Mouse (Mus musculus) embryonic facial prominence, embryonic 15.5 days (tissue): ENCODE data around the gene Sv2c. TPM values are rescaled to one million over a fixed set of nuclear protein-coding genes. Genes with fewer than 3 reads are reported as not detected.
"Not testable (repeated sequence)": the region's sequence is repeated elsewhere in the genome, so short reads cannot be mapped to it uniquely, and the experiment has no call there.

Experiments
- ATAC-seq: fragments of 200-750 bp; cut with Nextera tagmentation; 2 replicates; pipeline ENCODE4 v1.8.0; 2017; ENCODE audit warnings: low read depth, moderate TSS enrichment; ENCODE audit not compliant: insufficient number of reproducible peaks, low FRiP score, low TSS enrichment
- H3K27ac ChIP-seq: fragments of 300-500 bp; sonication (generic); replicated peaks from 2 replicates; pipeline ENCODE4 v1.5.1; 2015; ENCODE audit warnings: mild to moderate bottlenecking, inconsistent platforms
- H3K27me3 ChIP-seq: fragments of 300-500 bp; sonication (generic); 2 replicates; pipeline ENCODE4 v1.6.1; 2015; ENCODE audit warnings: inconsistent platforms
- H3K36me3 ChIP-seq: fragments of 300-500 bp; sonication (generic); 2 replicates; pipeline ENCODE4 v1.6.1; 2015; ENCODE audit warnings: mild to moderate bottlenecking, inconsistent platforms
- H3K4me1 ChIP-seq: fragments of 300-500 bp; sonication (generic); 2 replicates; pipeline ENCODE4 v1.6.1; 2015; ENCODE audit warnings: inconsistent platforms
- H3K4me2 ChIP-seq: fragments of 300-500 bp; sonication (generic); replicated peaks from 2 replicates; pipeline ENCODE4 v1.6.1; 2015; ENCODE audit warnings: mild to moderate bottlenecking, inconsistent platforms
- H3K4me3 ChIP-seq: fragments of 300-500 bp; sonication (generic); replicated peaks from 2 replicates; pipeline ENCODE4 v1.5.1; 2015; ENCODE audit warnings: mild to moderate bottlenecking, inconsistent platforms
- H3K9ac ChIP-seq: fragments of 300-500 bp; sonication (generic); 2 replicates; pipeline ENCODE4 v1.6.1; 2015; ENCODE audit warnings: inconsistent platforms
- H3K9me3 ChIP-seq: fragments of 300-500 bp; sonication (generic); replicated peaks from 2 replicates; pipeline ENCODE4 v1.6.1; 2016; ENCODE audit warnings: inconsistent platforms
- WGBS: fragments of 180-500 bp; shearing (Covaris S2); methylation state at CpG from one replicate; pipeline ENCODE4 v1.1.7; 2015; 5-methylcytosine and 5-hydroxymethylcytosine counted together
- polyA plus RNA-seq: library from polyadenylated mRNA; unstranded; fragments of >200 nt; fragmentation: Nextera tagmentation; extraction: Ambion mirVana; gene quantifications from 2 replicates; pipeline ENCODE4 v1.2.1, GENCODE M21; 2015

Sv2c gene
- polyA plus RNA-seq, 1 experiment from 2014 or later = 2.0 TPM

DNA sequence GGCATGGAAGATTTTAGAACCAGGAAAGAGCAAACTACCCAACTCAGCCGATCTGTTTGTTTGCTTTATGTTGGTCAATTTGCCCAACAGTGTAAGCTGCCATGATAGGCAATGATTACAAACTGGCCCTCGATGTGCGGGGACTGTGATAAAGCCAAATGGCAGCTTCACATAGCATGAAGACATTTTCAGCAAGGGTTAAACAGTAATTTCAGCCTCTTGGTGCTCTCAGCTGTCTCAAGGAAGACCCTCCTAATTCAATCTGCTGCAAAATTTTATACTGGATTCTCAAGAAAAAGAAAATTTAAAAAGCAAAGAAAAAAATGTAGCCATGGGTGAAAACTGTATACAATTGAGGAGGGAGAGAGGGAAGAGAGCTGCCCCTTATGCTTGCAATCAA is 3.3 kb downstream of the Sv2c start:
- H3K9me3 ChIP-seq = no peaks in the 10 kb centered on the region
- no peak overlapping the region for H3K9ac ChIP-seq
- peaks cover 61% of the 10 kb centered on the region for H3K27me3 ChIP-seq
- H3K4me2 ChIP-seq = no peak overlapping the region
- peaks cover 30% of the 10 kb centered on the region for H3K4me1 ChIP-seq
- no peak overlapping the region for H3K27ac ChIP-seq
- ATAC-seq = no peak
- 79% methylated on average over 3 of the region's 3 CpGs for WGBS
- H3K4me3 ChIP-seq = no peak overlapping the region
- H3K36me3 ChIP-seq = no peaks in the 10 kb centered on the region

DNA sequence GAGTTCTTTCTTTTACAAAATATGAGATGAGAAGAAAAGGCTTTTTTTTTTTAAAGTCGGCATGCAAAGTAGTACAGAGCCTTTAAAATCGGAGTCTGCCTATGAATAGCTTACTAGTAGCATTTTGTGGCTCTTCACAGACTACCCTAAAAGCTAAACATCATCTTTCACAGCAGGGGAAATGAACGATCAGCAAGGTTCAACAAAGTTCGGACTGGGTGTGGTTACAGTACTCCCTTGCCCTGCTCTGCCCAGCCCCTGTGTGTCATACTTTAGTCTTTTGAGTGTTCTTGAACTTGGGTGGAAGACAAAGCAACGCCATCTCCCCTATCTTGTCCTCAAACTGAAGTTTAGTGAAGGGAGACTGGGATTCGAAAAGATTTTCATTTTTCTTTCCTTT is 5.7 kb downstream of the Sv2c start:
- ATAC-seq = no peak
- Histone ChIP-seq H3K36me3 (no peaks in the 10 kb centered on the region), H3K27me3 (peaks cover 38% of the 10 kb centered on the region), H3K9me3 (no peaks in the 10 kb centered on the region), H3K4me2 (no peak overlapping the region), H3K9ac (no peak overlapping the region), H3K27ac (no peak overlapping the region), H3K4me1 (peaks cover 12% of the 10 kb centered on the region), H3K4me3 (no peak overlapping the region)
- 67% methylated on average over 6 of the region's 6 CpGs for WGBS

DNA sequence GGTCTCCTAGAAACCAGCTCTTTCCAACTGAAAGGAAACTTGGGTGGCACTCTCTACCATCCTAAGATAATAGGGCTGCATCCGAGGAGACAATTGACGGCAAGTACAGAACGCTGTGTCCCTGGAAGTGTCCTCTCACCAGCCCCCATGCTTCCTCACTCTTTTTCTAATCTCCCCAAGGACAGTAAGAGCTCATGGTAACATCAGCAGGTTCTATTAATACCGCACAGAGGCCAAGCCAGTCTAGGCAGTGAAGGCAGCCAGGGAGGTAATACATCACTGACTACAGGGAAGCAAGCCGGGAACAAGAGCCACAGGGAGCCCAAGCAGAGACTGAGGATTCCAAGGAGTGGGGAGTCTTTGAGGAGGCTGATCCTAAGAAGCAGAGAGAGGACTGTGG is 7.4 kb downstream of the Sv2c start:
- no peak for ATAC-seq
- no peak overlapping the region for H3K4me3 ChIP-seq
- H3K9ac ChIP-seq = no peak overlapping the region
- H3K4me2 ChIP-seq = no peak overlapping the region
- no peaks in the 10 kb centered on the region for H3K36me3 ChIP-seq
- H3K27me3 ChIP-seq = peaks cover 21% of the 10 kb centered on the region
- no peaks in the 10 kb centered on the region for H3K4me1 ChIP-seq
- 74% methylated on average over 5 of the region's 5 CpGs for WGBS
- H3K9me3 ChIP-seq = no peaks in the 10 kb centered on the region
- no peak overlapping the region for H3K27ac ChIP-seq

GRCm38 (mm10) chr13:96112711-96113110 is 19.7 kb downstream of the Sv2c start:
- Histone ChIP-seq H3K4me2 (no peak overlapping the region), H3K27ac (no peak overlapping the region), H3K36me3 (no peaks in the 10 kb centered on the region), H3K4me1 (no peaks in the 10 kb centered on the region), H3K27me3 (no peaks in the 10 kb centered on the region), H3K9ac (no peak overlapping the region), H3K9me3 (no peaks in the 10 kb centered on the region), H3K4me3 (no peak overlapping the region)
- ATAC-seq = no peak
- 72% methylated on average over 2 of the region's 2 CpGs for WGBS

- no peak overlapping the region for H3K27ac ChIP-seq
- WGBS = 82% methylated on average over 3 of the region's 3 CpGs
- no peak for ATAC-seq
These were observed 21.6 kb downstream of the Sv2c start for GRCm38 (mm10) chr13:96110767-96111166.

DNA sequence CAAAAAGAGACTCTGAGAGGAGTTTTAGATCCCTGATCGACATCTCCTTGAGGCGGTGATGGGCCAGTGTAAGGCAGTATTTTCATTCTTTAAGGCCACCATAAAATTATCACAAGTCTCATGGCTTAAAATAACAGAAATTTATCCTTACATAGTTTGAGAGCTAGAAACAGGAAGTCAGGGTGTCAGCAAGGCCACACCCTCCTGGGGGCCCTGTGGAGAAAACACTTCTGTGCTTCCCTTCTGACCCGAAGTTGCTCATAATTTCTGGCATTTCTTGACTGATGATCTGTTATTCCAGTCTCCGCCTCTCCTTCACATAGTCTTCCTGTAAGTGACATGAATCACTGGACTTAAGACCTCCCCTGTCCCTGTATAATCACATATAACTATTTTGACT is 26.0 kb downstream of the Sv2c start:
- Histone ChIP-seq H3K36me3 (no peaks in the 10 kb centered on the region), H3K4me1 (no peaks in the 10 kb centered on the region), H3K9ac (no peak overlapping the region), H3K27ac (no peak overlapping the region), H3K27me3 (no peaks in the 10 kb centered on the region), H3K4me3 (no peak overlapping the region), H3K4me2 (no peak overlapping the region), H3K9me3 (no peaks in the 10 kb centered on the region)
- WGBS = 79% methylated on average over 4 of the region's 4 CpGs
- no peak for ATAC-seq

More at GRCm38 (mm10) chr13:96110767-96111166, 21.6 kb downstream of the Sv2c start:
- H3K4me3 ChIP-seq = no peak overlapping the region
- H3K27me3 ChIP-seq = no peaks in the 10 kb centered on the region
- no peaks in the 10 kb centered on the region for H3K36me3 ChIP-seq
- H3K4me2 ChIP-seq = no peak overlapping the region
- no peaks in the 10 kb centered on the region for H3K4me1 ChIP-seq
- no peaks in the 10 kb centered on the region for H3K9me3 ChIP-seq
- H3K9ac ChIP-seq = no peak overlapping the region

- H3K27ac ChIP-seq = no peak overlapping the region
- no peaks in the 10 kb centered on the region for H3K9me3 ChIP-seq
- no peak overlapping the region for H3K9ac ChIP-seq
- H3K27me3 ChIP-seq = no peaks in the 10 kb centered on the region
- no peak overlapping the region for H3K4me3 ChIP-seq
- no peaks in the 10 kb centered on the region for H3K36me3 ChIP-seq
- no peak for ATAC-seq
- 69% methylated on average over 4 of the region's 4 CpGs for WGBS
- no peaks in the 10 kb centered on the region for H3K4me1 ChIP-seq
- no peak overlapping the region for H3K4me2 ChIP-seq
These were observed 41.4 kb downstream of the Sv2c start for GRCm38 (mm10) chr13:96090929-96091328.

- Histone ChIP-seq H3K9me3 (no peaks in the 10 kb centered on the region), H3K4me1 (no peaks in the 10 kb centered on the region), H3K27me3 (no peaks in the 10 kb centered on the region), H3K36me3 (no peaks in the 10 kb centered on the region), H3K4me2 (no peak overlapping the region), H3K9ac (no peak overlapping the region), H3K27ac (no peak overlapping the region), H3K4me3 (no peak overlapping the region)
- no peak for ATAC-seq
- WGBS = 84% methylated on average over 7 of the region's 7 CpGs
These were observed 46.6 kb downstream of the Sv2c start for GRCm38 (mm10) chr13:96085581-96086302.

DNA sequence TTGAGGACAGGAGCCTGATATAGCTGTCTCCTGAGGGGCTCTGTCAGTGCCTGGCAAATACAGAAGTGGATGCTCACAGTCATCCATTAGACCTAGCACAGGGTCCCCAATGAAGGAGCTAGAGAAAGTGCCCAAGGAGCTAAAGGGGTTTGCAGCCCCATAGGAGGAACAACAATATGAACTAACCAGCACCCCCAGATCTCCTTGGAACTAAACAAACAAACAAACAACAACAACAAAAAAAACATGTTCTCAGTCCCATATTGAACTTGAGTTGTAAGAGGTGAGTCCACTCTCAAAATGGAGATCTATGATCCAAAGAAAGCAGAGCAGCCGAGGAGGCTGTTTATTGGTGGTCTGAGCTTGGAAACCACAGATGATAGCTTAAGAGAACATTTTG is 50.6 kb downstream of the Sv2c start, which contains the start of gene Gm17190:
TSS of gene Gm17190 (plus strand) at position 301 of the 400 bp plus-strand sequence.
- H3K4me3 ChIP-seq, H3K36me3 ChIP-seq, H3K27me3 ChIP-seq, H3K9me3 ChIP-seq, H3K4me2 ChIP-seq, H3K27ac ChIP-seq, H3K4me1 ChIP-seq, ATAC-seq, H3K9ac ChIP-seq: not testable (repeated sequence)
- WGBS = 94% methylated on average over 1 of the region's 1 CpGs

DNA sequence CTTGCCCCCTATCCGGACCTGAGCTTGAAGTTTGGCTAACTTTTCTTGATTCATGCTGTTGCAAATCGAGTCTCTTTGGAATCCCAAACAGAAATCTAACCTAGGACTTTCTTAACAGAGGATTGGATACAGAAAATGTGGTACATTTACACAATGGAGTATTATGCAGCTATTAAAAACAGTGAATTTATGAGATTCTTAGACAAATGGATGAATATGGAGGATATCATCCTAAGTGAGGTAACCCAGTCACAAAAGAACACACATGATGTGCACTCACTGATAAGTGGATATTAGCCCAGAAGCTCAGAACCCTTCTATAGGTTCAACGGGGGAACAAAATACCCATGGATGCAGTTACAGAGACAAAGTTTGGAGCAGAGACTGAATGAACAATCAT is 51.1 kb downstream of the Sv2c start, which contains the start of gene Gm20075:
TSS of gene Gm20075 (minus strand) at position 101 of the 400 bp plus-strand sequence.
- not testable (repeated sequence) for H3K27me3 ChIP-seq, H3K9me3 ChIP-seq, H3K4me3 ChIP-seq, H3K36me3 ChIP-seq, H3K9ac ChIP-seq, ATAC-seq, H3K4me1 ChIP-seq, H3K4me2 ChIP-seq, H3K27ac ChIP-seq
- WGBS = 80% methylated on average over 3 of the region's 3 CpGs

- H3K4me2 ChIP-seq = no peak overlapping the region
These were observed 58.8 kb downstream of the Sv2c start for GRCm38 (mm10) chr13:96073555-96073954.

DNA sequence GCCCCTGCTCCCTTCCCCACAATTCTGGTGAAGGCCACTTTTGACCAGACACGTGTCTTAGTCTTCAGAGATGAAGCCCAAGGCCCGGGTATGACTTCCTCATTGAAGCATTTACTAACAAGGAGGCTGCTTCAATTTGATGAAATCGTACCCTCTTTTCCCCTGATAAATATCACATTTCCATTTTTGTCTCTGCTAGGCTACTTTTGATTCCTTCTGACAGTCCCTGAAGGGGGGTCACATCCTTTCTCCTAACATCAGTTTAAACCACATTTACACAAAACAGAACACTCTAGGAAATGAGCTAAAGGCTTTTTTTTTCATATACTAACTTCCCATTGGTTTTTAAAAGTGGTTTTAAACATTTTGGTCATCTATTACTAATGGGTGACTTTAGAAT is 79.6 kb downstream of the Sv2c start:
- Histone ChIP-seq H3K27ac (no peak overlapping the region), H3K27me3 (no peaks in the 10 kb centered on the region), H3K36me3 (no peaks in the 10 kb centered on the region), H3K4me1 (no peaks in the 10 kb centered on the region), H3K9ac (no peak overlapping the region), H3K4me2 (no peak overlapping the region), H3K4me3 (no peak overlapping the region), H3K9me3 (no peaks in the 10 kb centered on the region)
- 56% methylated on average over 3 of the region's 3 CpGs for WGBS
- ATAC-seq = no peak

More at GRCm38 (mm10) chr13:96073555-96073954, 58.8 kb downstream of the Sv2c start:
- ATAC-seq = no peak
- peaks cover 5% of the 10 kb centered on the region; the same call in 1 of the 2 replicates for H3K4me1 ChIP-seq
- H3K27me3 ChIP-seq = no peaks in the 10 kb centered on the region
- no peaks in the 10 kb centered on the region for H3K36me3 ChIP-seq
- H3K27ac ChIP-seq = no peak overlapping the region
- H3K9ac ChIP-seq = no peak overlapping the region
- no peaks in the 10 kb centered on the region for H3K9me3 ChIP-seq
- H3K4me3 ChIP-seq = no peak overlapping the region
- WGBS = 57% methylated on average over 8 of the region's 8 CpGs
